Mouse (Mus musculus): ENCODE measurements at regions not wholly inside any gene's neighbourhood (a gene's known extent, or its start where the extent isn't known, plus 50 kb on each side); places are given as distances from the start of the nearest gene placed in this dataset.

- H3K9ac ChIP-seq (ENCODE audit: low read length): no peak overlapping the region
- no peaks in the 10 kb centered on the region for H3K36me3 ChIP-seq (ENCODE audit: control insufficient read depth, insufficient read depth)
- no peaks in the 10 kb centered on the region for H3K9me3 ChIP-seq (replicated peaks; ENCODE audit: control insufficient read depth, low read length)
- 88% methylated on average over 4 of the region's 4 CpGs for WGBS
- H3K4me2 ChIP-seq (ENCODE audit: low read depth, low read length): no peak overlapping the region
- no peak for ATAC-seq (replicated peaks; ENCODE audit: extremely low read depth, insufficient read depth, low FRiP score)
- no peaks in the 10 kb centered on the region for H3K4me1 ChIP-seq (ENCODE audit: control insufficient read depth, insufficient read depth, low read length)
- H3K27ac ChIP-seq (ENCODE audit: low read length): no peak overlapping the region
- no peak overlapping the region for H3K4me3 ChIP-seq (ENCODE audit: low read length)
- no peaks in the 10 kb centered on the region for H3K27me3 ChIP-seq (ENCODE audit: control insufficient read depth, insufficient read depth, low read length)
Measured at GRCm38 (mm10) chr8:87063588-87063987, 178.5 kb upstream of the N4bp1 start.

- Histone ChIP-seq H3K9ac (ENCODE audit: low read length) (no peak overlapping the region), H3K4me2 (ENCODE audit: low read depth, low read length) (no peak overlapping the region), H3K9me3 (replicated peaks; ENCODE audit: control insufficient read depth, low read length) (peaks cover 3% of the 10 kb centered on the region; the same call in 1 of the 2 replicates), H3K4me1 (ENCODE audit: control insufficient read depth, insufficient read depth, low read length) (no peaks in the 10 kb centered on the region), H3K36me3 (ENCODE audit: control insufficient read depth, insufficient read depth) (no peaks in the 10 kb centered on the region), H3K4me3 (ENCODE audit: low read length) (no peak overlapping the region), H3K27me3 (ENCODE audit: control insufficient read depth, insufficient read depth, low read length) (no peaks in the 10 kb centered on the region), H3K27ac (ENCODE audit: low read length) (no peak overlapping the region)
- WGBS: 15% methylated on average over 3 of the region's 3 CpGs
- ATAC-seq (replicated peaks; ENCODE audit: extremely low read depth, insufficient read depth, low FRiP score): no peak
Measured at GRCm38 (mm10) chr8:87049746-87050145, 164.7 kb upstream of the N4bp1 start.

DNA sequence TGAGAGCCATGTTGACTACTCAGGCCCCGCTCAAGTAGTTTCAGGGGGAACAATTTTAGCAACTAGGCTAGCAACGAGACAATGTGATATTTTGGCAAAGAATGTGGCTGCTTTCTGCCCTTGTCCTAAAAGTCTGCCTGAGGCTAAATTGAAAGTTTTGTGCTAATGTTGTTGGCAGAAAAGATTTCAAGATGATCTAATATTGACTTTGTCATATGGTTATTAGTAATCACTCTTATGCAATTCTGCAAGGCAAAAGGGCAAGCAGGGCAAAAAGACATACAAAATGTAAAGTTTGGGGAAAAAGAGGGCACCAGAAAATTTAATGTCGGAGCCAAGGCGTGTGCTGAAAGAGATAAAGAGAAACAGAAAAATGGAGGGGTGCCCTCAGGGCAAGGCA, 164.1 kb upstream of the N4bp1 start:
- Histone ChIP-seq H3K9ac (ENCODE audit: low read length) (no peak overlapping the region), H3K9me3 (replicated peaks; ENCODE audit: control insufficient read depth, low read length) (peaks cover 3% of the 10 kb centered on the region; the same call in 1 of the 2 replicates), H3K4me3 (ENCODE audit: low read length) (no peak overlapping the region), H3K27ac (ENCODE audit: low read length) (no peak overlapping the region), H3K27me3 (ENCODE audit: control insufficient read depth, insufficient read depth, low read length) (no peaks in the 10 kb centered on the region), H3K4me2 (ENCODE audit: low read depth, low read length) (no peak overlapping the region), H3K36me3 (ENCODE audit: control insufficient read depth, insufficient read depth) (no peaks in the 10 kb centered on the region), H3K4me1 (ENCODE audit: control insufficient read depth, insufficient read depth, low read length) (no peaks in the 10 kb centered on the region)
- no peak for ATAC-seq (replicated peaks; ENCODE audit: extremely low read depth, insufficient read depth, low FRiP score)
- 82% methylated on average over 4 of the region's 4 CpGs for WGBS

DNA sequence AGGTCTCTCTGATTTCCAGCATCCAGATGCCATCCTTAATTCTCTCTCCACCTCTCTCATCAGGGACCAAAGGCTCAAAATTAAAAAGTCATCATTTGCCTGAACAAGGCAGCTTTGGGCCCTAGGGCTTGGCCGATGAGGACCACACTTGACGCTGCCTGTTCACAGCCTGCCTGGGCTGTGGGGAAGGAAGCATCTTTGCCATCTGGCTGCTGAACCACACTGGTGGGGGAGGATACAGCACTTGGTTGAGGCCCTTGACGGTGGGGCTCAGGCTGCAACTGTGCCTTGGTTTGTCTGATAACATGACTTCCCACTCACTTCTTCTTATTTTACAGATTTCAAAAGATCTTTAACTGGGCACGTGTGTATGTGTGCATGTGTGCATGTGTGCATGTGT, 161.5 kb upstream of the N4bp1 start:
- H3K36me3 ChIP-seq (ENCODE audit: control insufficient read depth, insufficient read depth): no peaks in the 10 kb centered on the region
- 71% methylated on average over 4 of the region's 4 CpGs for WGBS
- H3K27ac ChIP-seq (ENCODE audit: low read length): no peak overlapping the region
- no peaks in the 10 kb centered on the region for H3K4me1 ChIP-seq (ENCODE audit: control insufficient read depth, insufficient read depth, low read length)
- H3K4me3 ChIP-seq (ENCODE audit: low read length): no peak overlapping the region
- no peaks in the 10 kb centered on the region for H3K27me3 ChIP-seq (ENCODE audit: control insufficient read depth, insufficient read depth, low read length)
- no peak overlapping the region for H3K9ac ChIP-seq (ENCODE audit: low read length)
- H3K4me2 ChIP-seq (ENCODE audit: low read depth, low read length): no peak overlapping the region
- peaks cover 3% of the 10 kb centered on the region; the same call in 1 of the 2 replicates for H3K9me3 ChIP-seq (replicated peaks; ENCODE audit: control insufficient read depth, low read length)
- no peak for ATAC-seq (replicated peaks; ENCODE audit: extremely low read depth, insufficient read depth, low FRiP score)

DNA sequence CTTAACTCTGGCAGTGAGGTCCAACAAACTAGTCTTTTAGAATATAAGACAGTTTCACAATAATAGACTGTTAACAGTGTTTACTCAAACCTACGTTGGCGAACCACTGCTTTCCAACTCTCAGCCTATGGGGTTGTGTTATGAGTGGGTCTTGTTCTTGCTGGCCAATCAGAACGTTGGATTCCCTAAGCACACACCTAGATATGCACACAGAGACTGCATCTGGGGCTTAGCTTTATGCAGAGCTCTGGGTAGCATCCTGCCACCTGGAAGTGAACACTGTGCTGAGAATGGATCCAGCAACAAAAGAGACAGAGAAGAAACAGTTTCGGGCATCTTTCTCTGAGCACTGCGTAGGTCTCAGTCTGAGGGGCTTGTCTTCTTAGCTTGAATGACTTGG, 158.0 kb upstream of the N4bp1 start:
- WGBS: 74% methylated on average over 5 of the region's 5 CpGs
- no peak overlapping the region for H3K27ac ChIP-seq (ENCODE audit: low read length)
- no peaks in the 10 kb centered on the region for H3K9me3 ChIP-seq (replicated peaks; ENCODE audit: control insufficient read depth, low read length)
- no peak overlapping the region for H3K4me3 ChIP-seq (ENCODE audit: low read length)
- no peak overlapping the region for H3K4me2 ChIP-seq (ENCODE audit: low read depth, low read length)
- no peak for ATAC-seq (replicated peaks; ENCODE audit: extremely low read depth, insufficient read depth, low FRiP score)
- no peak overlapping the region for H3K9ac ChIP-seq (ENCODE audit: low read length)
- no peaks in the 10 kb centered on the region for H3K36me3 ChIP-seq (ENCODE audit: control insufficient read depth, insufficient read depth)
- peaks cover 8% of the 10 kb centered on the region for H3K27me3 ChIP-seq (ENCODE audit: control insufficient read depth, insufficient read depth, low read length)
- peaks cover 4% of the 10 kb centered on the region for H3K4me1 ChIP-seq (ENCODE audit: control insufficient read depth, insufficient read depth, low read length)

GRCm38 (mm10) chr8:87037620-87038380, 152.7 kb upstream of the N4bp1 start:
- no peak for ATAC-seq (replicated peaks; ENCODE audit: extremely low read depth, insufficient read depth, low FRiP score)
- WGBS: 4% methylated on average over 48 of the region's 48 CpGs

GRCm38 (mm10) chr8:87035996-87036395, 150.9 kb upstream of the N4bp1 start:
- peaks cover 9% of the 10 kb centered on the region for H3K4me1 ChIP-seq (ENCODE audit: control insufficient read depth, insufficient read depth, low read length)
- WGBS: 85% methylated on average over 10 of the region's 10 CpGs
- H3K27ac ChIP-seq (ENCODE audit: low read length): no peak overlapping the region
- H3K36me3 ChIP-seq (ENCODE audit: control insufficient read depth, insufficient read depth): no peaks in the 10 kb centered on the region
- peaks cover 15% of the 10 kb centered on the region for H3K27me3 ChIP-seq (ENCODE audit: control insufficient read depth, insufficient read depth, low read length)
- no peak overlapping the region for H3K4me2 ChIP-seq (ENCODE audit: low read depth, low read length)
- no peak for ATAC-seq (replicated peaks; ENCODE audit: extremely low read depth, insufficient read depth, low FRiP score)
- no peaks in the 10 kb centered on the region for H3K9me3 ChIP-seq (replicated peaks; ENCODE audit: control insufficient read depth, low read length)
- H3K4me3 ChIP-seq (ENCODE audit: low read length): no peak overlapping the region
- H3K9ac ChIP-seq (ENCODE audit: low read length): no peak overlapping the region

More at GRCm38 (mm10) chr8:87037620-87038380, 152.7 kb upstream of the N4bp1 start:
- H3K9ac ChIP-seq (ENCODE audit: low read length): peak overlapping the region; percentile 65
- H3K4me3 ChIP-seq (ENCODE audit: low read length): peak overlapping the region; percentile 51
- H3K4me1 ChIP-seq (ENCODE audit: control insufficient read depth, insufficient read depth, low read length): peaks cover 9% of the 10 kb centered on the region
- peak overlapping the region; percentile 82 for H3K4me2 ChIP-seq (ENCODE audit: low read depth, low read length)
- H3K9me3 ChIP-seq (replicated peaks; ENCODE audit: control insufficient read depth, low read length): no peaks in the 10 kb centered on the region
- H3K36me3 ChIP-seq (ENCODE audit: control insufficient read depth, insufficient read depth): no peaks in the 10 kb centered on the region
- peaks cover 15% of the 10 kb centered on the region for H3K27me3 ChIP-seq (ENCODE audit: control insufficient read depth, insufficient read depth, low read length)
- H3K27ac ChIP-seq (ENCODE audit: low read length): no peak overlapping the region

GRCm38 (mm10) chr8:87028171-87028570, 143.1 kb upstream of the N4bp1 start:
- Histone ChIP-seq H3K4me3 (ENCODE audit: low read length) (no peak overlapping the region), H3K9ac (ENCODE audit: low read length) (no peak overlapping the region), H3K27ac (ENCODE audit: low read length) (no peak overlapping the region), H3K4me2 (ENCODE audit: low read depth, low read length) (no peak overlapping the region), H3K4me1 (ENCODE audit: control insufficient read depth, insufficient read depth, low read length) (peaks cover 5% of the 10 kb centered on the region; the same call in 1 of the 2 replicates), H3K9me3 (replicated peaks; ENCODE audit: control insufficient read depth, low read length) (no peaks in the 10 kb centered on the region), H3K36me3 (ENCODE audit: control insufficient read depth, insufficient read depth) (no peaks in the 10 kb centered on the region), H3K27me3 (ENCODE audit: control insufficient read depth, insufficient read depth, low read length) (no peaks in the 10 kb centered on the region)
- 75% methylated on average over 1 of the region's 1 CpGs for WGBS
- ATAC-seq (replicated peaks; ENCODE audit: extremely low read depth, insufficient read depth, low FRiP score): no peak

DNA sequence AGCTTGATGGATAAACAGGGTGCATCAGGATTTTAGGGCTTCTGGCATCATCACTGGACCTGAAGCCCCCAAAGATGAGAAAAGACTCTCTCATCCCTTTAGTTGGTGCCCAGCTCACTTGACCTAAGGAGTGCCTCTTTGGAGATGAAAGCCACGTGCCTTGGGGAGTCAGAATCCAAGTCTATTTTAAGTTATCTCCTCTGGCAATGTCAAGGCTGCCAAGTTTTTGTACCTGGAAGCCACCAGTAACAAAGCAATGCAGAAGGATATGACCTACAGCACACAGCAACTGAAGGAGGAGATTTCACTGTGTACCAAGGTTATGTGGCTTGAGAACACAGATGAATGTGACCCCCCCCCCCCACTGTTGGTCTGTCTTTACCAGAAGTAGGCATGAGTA, 140.9 kb upstream of the N4bp1 start:
- peaks cover 5% of the 10 kb centered on the region; the same call in 1 of the 2 replicates for H3K4me1 ChIP-seq (ENCODE audit: control insufficient read depth, insufficient read depth, low read length)
- no peak overlapping the region for H3K9ac ChIP-seq (ENCODE audit: low read length)
- H3K9me3 ChIP-seq (replicated peaks; ENCODE audit: control insufficient read depth, low read length): no peaks in the 10 kb centered on the region
- no peak overlapping the region for H3K4me2 ChIP-seq (ENCODE audit: low read depth, low read length)
- no peak overlapping the region for H3K27ac ChIP-seq (ENCODE audit: low read length)
- no peak for ATAC-seq (replicated peaks; ENCODE audit: extremely low read depth, insufficient read depth, low FRiP score)
- no peak overlapping the region for H3K4me3 ChIP-seq (ENCODE audit: low read length)
- H3K27me3 ChIP-seq (ENCODE audit: control insufficient read depth, insufficient read depth, low read length): no peaks in the 10 kb centered on the region
- 33% methylated on average over 1 of the region's 1 CpGs for WGBS
- H3K36me3 ChIP-seq (ENCODE audit: control insufficient read depth, insufficient read depth): no peaks in the 10 kb centered on the region
